Mouse (Mus musculus) lung, postnatal 4 days (tissue): Measurements from ENCODE around the gene Frrs1.

ENCODE experiments used
- DNase-seq, 2 experiments: peaks; one replicate each; pipeline ENCODE4 v3.0.0; 2021

Frrs1 gene

GRCm38 (mm10) chr3:116848936-116849335 is 10.3 kb upstream of the Frrs1 start:
- DNase-seq: no peak

- no peak for DNase-seq
Observed at GRCm38 (mm10) chr3:116850376-116850775, 8.9 kb upstream of the Frrs1 start.

DNA sequence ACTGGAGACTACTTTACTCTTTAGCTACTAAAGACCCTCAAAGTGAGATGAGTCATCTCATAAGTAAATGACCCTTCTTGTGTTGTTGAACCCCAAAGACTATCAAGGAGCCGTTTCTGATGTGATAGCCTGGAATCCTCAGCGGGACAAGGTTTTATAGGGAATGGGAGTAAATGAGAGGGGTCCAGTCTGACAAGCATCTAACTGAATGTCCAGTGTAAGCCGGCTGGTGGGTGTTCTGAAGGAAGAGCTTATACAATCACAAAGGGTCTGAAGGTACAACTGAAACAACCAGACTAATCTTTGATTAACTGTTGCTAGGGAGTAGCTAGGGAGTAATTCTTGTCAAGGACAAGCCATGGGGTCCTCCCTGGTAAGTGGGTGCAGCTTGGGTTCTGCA is 6.8 kb upstream of the Frrs1 start:
- no peak for DNase-seq

DNA sequence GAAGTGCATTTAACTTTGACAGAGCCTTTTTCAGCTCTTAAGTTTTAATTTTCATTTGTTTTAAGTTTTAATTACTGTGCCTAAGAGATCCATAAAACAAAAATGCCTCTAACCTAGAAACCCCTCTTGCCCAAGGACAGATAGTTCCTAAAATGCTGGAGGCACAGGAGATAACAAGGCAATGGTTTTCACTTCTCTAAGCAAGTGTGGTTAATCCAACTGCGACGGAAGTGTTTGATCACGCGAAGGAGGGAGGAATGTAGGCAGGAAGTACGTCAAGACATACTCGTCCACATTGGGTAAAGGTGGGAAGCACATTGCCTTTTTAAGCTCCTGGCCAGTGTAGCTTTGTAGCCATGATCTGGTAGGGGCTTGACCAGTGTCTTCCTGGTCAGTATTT is 1.7 kb upstream of the Frrs1 start:
- DNase-seq: no peak

DNA sequence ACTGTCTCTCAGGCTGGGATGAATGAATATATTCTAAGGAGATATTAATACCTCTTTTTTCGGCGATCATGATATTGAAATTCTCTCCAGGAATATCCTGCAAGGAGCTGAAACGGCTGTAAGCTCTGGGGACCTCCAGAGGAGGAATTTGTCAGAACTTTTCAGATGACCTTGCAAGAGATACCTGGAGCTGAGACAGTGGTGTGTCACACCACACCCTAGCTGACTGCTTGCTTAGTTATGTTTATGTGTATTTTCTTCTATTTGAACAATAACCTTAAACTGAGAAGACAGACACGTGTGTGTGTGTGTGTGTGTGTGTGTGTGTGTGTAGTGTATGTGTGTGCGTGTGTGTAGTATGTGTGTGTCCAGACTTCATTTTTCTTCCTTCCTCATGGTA is 488 bp downstream of the Frrs1 start:
- no peak for DNase-seq

GRCm38 (mm10) chr3:116860333-116861222 is 1.3 kb downstream of the Frrs1 start:
- no peak for DNase-seq

GRCm38 (mm10) chr3:116861223-116861539 is 1.9 kb downstream of the Frrs1 start:
- DNase-seq: no peak

GRCm38 (mm10) chr3:116861540-116862067 is 2.3 kb downstream of the Frrs1 start:
- DNase-seq: peak; percentile 71 to 74

GRCm38 (mm10) chr3:116862621-116863020 is 3.4 kb downstream of the Frrs1 start:
- no peak for DNase-seq

DNA sequence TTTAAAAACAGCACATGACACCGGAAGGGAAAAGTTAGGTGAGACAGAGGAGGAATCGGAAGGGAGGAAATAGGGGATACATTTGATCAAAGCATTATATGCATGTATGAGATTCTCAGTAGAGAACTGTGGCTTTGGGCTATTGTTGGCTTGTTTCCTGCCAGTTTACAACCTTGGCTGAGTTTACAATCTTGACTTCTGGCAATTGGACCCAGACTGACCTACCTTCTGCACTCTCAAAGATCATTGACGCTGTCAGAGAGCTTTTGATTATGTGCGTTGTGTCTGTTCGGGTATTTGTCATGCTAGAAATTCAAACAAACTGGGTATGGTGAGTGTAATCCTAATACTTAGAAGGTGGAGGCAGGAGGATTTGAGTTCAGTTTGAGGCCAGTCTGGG is 5.2 kb downstream of the Frrs1 start:
- DNase-seq: no peak

DNA sequence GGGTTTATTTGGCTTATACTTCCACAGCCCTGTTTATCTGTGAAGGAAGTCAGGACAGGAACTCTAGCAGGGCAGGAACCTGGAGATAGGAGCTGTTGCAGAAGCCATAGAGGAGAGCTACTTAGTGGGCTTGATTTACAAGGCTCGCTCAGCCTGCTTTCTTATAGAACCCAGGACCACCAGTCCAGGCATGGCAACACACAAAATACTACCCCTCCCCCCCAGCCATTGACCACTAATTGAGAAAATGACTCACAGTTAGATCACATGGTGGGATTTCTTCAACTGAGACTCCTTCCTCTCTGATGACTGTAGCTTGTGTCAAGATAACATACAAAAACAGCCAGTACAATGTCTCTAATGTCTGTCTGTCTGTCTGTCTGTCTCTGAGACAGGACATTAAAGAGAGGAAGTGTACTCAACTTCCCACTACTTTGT is 6.0 kb downstream of the Frrs1 start:
- no peak for DNase-seq

DNA sequence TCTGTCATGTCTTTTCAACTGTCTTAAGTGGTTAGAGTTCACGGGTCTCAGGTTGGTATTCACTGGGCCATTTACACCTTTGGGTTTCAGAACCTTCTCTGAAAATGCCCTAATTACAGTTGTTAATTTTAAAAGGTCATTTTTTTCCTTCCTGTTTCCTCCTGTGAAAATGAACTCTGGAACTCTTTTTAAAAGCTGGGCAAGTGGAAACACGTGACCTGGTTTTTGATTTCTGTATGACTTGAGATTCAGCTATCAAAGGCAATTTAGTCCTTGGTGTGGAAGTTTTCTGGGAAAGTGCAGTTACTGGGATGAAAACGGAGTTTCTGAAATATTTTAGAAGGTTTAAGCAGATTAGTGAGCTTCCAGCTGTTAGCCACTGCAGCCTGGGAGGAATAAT is 11.1 kb downstream of the Frrs1 start:
- DNase-seq: no peak

DNA sequence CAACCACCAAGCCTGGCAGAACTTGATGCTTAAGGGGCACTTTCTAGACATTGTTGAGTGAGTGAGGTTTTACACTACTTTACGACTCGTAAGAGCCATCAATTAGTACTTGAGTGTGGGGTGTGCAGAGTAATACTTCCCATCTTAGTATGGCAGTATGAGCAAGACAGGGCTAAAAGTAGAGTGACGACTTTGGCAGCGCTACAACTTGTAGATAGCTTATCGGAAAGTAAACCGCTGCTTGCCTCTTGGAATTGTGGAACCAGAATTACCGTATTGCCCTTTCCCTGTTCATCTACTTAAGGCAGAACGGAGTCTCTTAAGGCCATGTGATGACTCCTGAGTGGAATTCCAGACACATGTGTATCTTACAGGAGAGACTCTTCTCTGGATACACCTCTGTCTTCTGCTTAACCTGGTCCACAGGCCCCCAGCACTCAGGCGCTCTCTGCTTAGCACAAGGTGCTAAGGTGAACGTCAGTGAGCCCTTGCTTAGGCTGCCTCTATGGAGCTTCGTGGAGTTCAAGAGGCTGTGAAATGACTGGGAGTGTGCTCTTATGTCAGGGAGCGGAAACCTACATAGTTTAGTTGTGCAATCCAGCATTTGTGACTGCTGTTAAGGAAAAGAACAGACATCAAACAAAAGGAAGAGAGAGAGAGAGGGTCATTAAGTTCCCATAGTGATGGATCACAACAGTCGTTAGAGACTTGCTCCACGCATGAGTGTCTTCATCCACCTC is 23.1 kb downstream of the Frrs1 start:
- peak; percentile 30 to 31 for DNase-seq

DNA sequence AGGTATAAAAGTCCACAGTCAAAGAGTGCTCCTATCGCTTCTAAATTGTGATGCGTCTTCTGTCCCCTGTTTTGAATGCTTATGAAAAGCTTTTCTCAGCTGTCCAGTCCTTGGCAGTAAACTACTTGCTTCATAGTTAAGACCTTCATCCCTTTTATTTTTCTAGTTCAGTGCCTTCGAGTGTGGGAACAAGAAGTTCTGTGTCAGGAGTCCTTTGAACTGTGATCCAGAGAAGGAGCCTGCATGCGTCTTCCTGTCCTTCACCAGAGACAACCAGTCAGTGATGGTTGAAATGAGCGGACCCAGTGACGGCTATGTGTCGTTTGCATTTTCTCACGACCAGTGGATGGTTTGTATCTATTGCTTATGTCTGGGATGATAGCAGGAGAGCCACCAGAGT is 25.7 kb downstream of the Frrs1 start:
- no peak for DNase-seq

GRCm38 (mm10) chr3:116889358-116889757 is 30.1 kb downstream of the Frrs1 start:
- no peak for DNase-seq

DNA sequence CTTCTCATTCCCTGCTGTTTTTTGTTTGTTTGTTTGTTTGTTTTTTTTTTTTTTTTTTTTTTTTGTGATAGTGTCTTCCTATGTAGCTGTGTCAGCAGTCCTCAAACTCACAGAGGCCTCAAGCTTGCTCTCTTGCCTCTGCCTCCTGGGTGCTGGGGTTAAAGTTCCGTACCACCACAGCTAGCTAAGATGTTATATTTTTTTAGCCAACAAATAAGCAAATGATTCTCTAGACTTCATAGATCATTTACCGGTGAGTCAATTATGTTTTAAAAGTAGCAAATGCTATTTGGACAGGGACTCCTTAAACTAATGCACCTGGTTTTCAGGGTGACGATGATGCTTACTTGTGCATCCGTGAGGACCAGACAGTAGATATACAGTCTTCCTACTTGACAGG is 31.3 kb downstream of the Frrs1 start:
- no peak for DNase-seq

GRCm38 (mm10) chr3:116891436-116892205 is 32.4 kb downstream of the Frrs1 start:
- DNase-seq: no peak

- no peak for DNase-seq
Observed at GRCm38 (mm10) chr3:116892206-116892563, 32.9 kb downstream of the Frrs1 start.

DNA sequence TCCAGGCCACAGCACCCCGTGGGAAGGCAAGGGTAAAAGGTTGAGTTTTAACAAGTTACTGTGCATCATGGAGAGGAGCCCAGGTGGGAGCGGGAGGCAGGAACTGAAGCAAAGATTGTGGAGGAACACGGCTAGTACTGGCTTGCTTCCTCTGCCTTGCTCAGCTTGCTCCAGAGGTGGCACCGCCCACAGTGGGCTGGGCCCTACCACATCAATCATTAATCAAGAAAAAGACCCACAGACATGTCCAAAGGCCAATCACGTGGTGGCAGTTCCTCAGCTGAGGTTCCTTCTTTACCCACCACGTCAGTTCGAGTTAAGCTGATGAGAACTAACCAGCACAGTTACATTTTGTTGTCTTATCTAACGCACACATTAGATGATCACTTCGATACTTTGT is 33.6 kb downstream of the Frrs1 start:
- DNase-seq: peak; percentile 28 to 32

- peak; percentile 57 to 77 for DNase-seq
Observed at GRCm38 (mm10) chr3:116904158-116904557, 44.9 kb downstream of the Frrs1 start.

DNA sequence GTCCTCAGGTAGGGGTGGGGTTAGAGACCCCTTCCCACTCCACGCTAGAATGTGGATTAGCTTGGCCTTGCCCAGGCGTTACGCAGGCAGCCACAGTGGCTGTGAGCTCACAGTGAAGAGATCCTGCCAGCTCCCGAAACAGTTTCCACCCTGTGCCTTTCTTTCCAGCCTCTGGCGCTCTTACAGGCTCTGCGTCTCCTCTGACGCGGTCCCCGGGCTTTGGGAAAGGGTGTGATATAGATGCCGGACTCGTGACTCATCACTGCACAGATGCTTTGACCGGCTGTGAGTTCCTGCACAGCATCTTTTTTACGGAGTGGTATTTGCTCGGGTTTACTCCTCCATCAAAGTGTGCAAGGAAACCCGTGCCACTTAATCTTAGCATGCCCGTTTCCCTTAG is 46.6 kb downstream of the Frrs1 start:
- DNase-seq: no peak

GRCm38 (mm10) chr3:116906596-116906995 is 47.3 kb downstream of the Frrs1 start:
- no peak for DNase-seq

DNA sequence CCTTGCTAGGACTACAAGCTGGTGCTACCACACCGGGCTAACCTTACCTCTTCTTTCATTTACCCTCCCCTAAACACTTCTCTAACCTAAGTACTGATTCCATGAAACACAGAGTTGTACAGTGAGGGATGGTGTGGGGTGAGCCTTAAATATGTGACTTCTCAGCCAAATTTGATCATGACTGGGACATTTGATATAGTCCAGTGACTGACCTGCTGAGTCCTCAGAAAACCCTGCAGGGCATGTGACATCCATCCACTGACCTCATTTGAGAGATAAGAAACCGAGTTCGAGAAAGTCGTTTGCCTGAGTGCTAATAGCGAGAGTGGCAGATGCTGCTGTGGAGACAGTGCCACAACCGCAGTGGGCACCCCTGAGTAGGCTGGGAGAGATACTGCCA is 55.1 kb downstream of the Frrs1 start:
- no peak for DNase-seq
